Mouse (Mus musculus) embryonic facial prominence, embryonic 10.5 days (tissue): ENCODE measurements at regions not wholly inside any gene's neighbourhood (a gene's known extent, or its start where the extent isn't known, plus 50 kb on each side); places are given as distances from the start of the nearest gene placed in this dataset.
A peak's percentile ranks its signal among the peaks of the same experiment; 100 is the strongest.

Experiments used
- DNase-seq: peaks from one replicate; pipeline ENCODE4 v3.0.0-alpha.2; 2017; ENCODE audit warnings: low spot score
- H3K27ac ChIP-seq: fragments of 300-500 bp; sonication (generic); replicated peaks from 2 replicates; pipeline ENCODE4 v1.5.1; 2016; ENCODE audit warnings: mild to moderate bottlenecking
- H3K27me3 ChIP-seq: fragments of 300-500 bp; sonication (generic); replicated peaks from 2 replicates; pipeline ENCODE4 v1.6.1; 2016; ENCODE audit warnings: low read depth, mild to moderate bottlenecking; ENCODE audit not compliant: poor library complexity, severe bottlenecking
- H3K36me3 ChIP-seq: fragments of 300-500 bp; sonication (generic); replicated peaks from 2 replicates; pipeline ENCODE4 v1.6.1; 2016; ENCODE audit warnings: mild to moderate bottlenecking, moderate library complexity
- H3K4me1 ChIP-seq: fragments of 300-500 bp; sonication (generic); 2 replicates; pipeline ENCODE4 v1.6.1; 2016
- H3K4me3 ChIP-seq: fragments of 300-500 bp; sonication (generic); 2 replicates; pipeline ENCODE4 v1.5.1; 2016; ENCODE audit warnings: mild to moderate bottlenecking, moderate library complexity
- H3K9me3 ChIP-seq: fragments of 300-500 bp; sonication (generic); 2 replicates; pipeline ENCODE4 v1.6.1; 2016; ENCODE audit warnings: mild to moderate bottlenecking
- WGBS: fragments of 180-500 bp; shearing (Covaris S2); methylation state at CpG from one replicate; pipeline ENCODE4 v1.1.7; 2016; 5-methylcytosine and 5-hydroxymethylcytosine counted together

DNA sequence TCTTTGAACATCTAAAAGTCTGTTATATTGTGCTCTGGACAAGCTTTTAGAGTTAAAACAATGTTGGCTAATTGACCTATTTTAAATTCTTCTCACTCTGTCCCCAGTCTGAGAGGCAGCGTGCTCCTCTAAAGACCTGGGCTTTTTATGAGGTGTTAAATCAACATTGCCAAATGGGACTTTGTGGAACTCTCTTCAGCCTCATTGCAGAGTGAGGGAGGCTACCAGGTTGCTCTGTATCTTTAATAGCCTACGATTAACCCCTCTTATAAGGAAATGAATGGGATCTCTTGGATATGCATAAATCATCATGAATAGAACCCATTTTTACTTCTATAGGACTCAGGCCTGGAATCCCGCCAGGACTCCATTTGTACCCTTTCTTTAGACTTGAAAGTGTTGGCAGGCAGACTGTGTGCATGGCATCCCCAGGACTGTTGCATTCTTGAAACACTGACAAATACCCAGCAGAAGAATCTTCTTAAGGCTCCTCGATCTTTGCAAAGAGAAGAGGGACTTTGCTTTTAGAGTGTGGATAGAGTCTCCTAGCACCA lies 2157.1 kb downstream of the 4930444P10Rik start:
- Histone ChIP-seq H3K9me3 (peaks cover 5% of the 10 kb centered on the region; the same call in 1 of the 2 replicates), H3K36me3 (no peaks in the 10 kb centered on the region), H3K27me3 (no peaks in the 10 kb centered on the region), H3K4me3 (no peak overlapping the region), H3K27ac (no peak overlapping the region), H3K4me1 (no peaks in the 10 kb centered on the region)
- no peak for DNase-seq
- WGBS = 83% methylated on average over 4 of the region's 4 CpGs

DNA sequence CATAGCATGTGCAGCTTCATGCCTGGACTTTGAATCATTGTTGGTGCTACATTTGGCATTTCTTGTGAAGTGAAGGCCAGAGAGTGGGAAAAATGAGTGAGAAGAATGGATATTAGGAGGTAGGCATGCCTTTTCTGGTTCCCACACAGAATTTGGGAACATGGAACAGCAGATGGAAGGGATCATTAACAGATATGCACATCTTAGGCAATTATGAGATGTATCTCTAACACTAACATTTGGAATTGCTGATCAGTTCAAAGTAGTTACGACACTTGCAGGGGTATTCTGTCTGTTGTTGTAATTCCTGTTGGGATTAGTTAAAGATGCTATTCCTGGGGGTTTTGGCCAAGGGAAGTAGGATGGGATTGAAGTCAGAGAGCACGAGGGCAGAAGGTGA lies 2164.4 kb downstream of the 4930444P10Rik start:
- DNase-seq = no peak
- Histone ChIP-seq H3K4me1 (no peaks in the 10 kb centered on the region), H3K27me3 (no peaks in the 10 kb centered on the region), H3K4me3 (no peak overlapping the region), H3K36me3 (no peaks in the 10 kb centered on the region), H3K27ac (no peak overlapping the region), H3K9me3 (no peaks in the 10 kb centered on the region)
- 88% methylated on average over 2 of the region's 2 CpGs for WGBS

DNA sequence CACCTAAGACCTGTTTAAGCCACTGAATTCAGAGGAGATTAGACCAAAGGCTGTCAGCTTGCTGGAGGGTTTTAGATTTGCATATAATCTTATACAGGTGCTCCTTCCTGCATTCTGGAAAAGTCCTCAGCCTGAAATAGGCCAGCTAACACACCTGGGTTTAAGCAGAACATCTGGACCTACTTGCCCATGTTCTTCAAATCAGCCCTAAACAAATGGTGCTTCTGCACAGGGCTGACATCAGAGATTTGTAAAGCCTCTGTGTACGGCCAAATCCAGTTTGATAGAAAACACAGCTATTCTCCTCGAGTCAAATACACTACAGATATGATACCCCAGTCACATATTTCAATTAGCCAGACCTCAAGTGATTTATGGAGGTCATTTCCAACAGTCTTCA lies 2165.2 kb downstream of the 4930444P10Rik start:
- no peaks in the 10 kb centered on the region for H3K36me3 ChIP-seq
- WGBS = 75% methylated on average over 2 of the region's 2 CpGs
- H3K27ac ChIP-seq = no peak overlapping the region
- DNase-seq = no peak
- no peaks in the 10 kb centered on the region for H3K4me1 ChIP-seq
- no peaks in the 10 kb centered on the region for H3K9me3 ChIP-seq
- no peaks in the 10 kb centered on the region for H3K27me3 ChIP-seq
- no peak overlapping the region for H3K4me3 ChIP-seq

DNA sequence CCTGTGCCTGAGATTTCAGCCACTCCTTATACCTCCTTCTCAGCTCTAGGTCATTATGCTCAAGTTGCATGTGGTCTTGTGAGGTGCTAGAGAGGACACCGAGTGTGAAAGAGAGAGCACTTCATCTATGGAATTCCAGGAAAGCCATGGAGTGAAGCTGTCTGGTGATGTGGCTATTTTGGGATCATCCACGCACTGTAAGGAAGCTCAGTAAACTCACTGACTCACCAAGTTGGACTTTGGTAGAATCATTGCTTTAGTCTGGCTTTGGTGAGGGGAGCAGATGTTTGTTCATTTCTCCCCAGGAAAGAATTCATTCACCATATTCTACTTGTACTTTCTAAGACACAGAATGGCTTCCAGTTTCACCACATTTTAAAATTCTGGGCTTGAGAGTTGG lies 2167.1 kb downstream of the 4930444P10Rik start:
- H3K4me3 ChIP-seq = no peak overlapping the region
- DNase-seq = no peak
- H3K9me3 ChIP-seq = peaks cover 6% of the 10 kb centered on the region
- H3K27ac ChIP-seq = no peak overlapping the region
- no peaks in the 10 kb centered on the region for H3K36me3 ChIP-seq
- no peaks in the 10 kb centered on the region for H3K4me1 ChIP-seq
- WGBS = 86% methylated on average over 2 of the region's 2 CpGs
- no peaks in the 10 kb centered on the region for H3K27me3 ChIP-seq

DNA sequence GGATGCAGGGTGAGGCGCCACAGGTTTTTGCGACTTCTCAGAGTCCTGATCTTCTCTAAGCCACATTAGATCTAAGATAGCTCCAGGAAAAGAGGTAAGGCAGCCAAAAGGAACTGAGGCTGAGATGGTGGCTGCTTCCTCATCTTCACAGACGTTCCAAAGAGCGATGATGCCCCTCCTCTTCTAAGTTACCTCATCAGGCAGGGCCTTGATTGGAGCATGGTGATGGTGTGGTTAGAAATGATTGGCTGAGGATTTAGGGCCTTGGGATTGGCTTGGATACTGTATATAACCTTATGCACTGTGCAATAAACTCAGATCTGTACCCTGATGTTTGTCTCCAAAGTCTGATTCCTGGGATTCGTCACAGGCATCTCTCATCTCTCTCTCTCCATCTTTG lies 2177.9 kb downstream of the 4930444P10Rik start:
- H3K36me3 ChIP-seq = no peaks in the 10 kb centered on the region
- H3K4me1 ChIP-seq = no peaks in the 10 kb centered on the region
- no peaks in the 10 kb centered on the region for H3K27me3 ChIP-seq
- DNase-seq = no peak
- H3K27ac ChIP-seq = no peak overlapping the region
- H3K9me3 ChIP-seq = no peaks in the 10 kb centered on the region
- WGBS = 93% methylated on average over 5 of the region's 5 CpGs
- H3K4me3 ChIP-seq = no peak overlapping the region

DNA sequence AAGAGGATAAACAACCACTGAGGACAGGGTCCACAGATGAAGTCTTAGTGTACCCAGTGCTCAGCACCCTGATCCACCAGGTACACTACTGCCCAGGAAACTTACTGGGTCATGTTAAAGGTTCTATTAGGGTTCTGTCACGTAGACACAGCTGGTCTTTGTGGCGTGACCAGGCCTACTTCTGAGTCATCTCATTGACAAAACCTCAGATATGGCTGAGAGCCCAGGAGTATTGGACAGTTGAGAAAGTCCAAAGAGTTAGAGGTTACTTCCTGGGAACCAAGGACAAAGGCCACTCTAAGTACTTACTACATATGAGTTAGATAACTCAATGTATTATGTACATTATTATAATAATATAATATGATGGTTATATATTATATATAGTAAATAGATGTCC lies 2214.0 kb downstream of the 4930444P10Rik start:
- Histone ChIP-seq H3K27ac (no peak overlapping the region), H3K4me3 (no peak overlapping the region), H3K36me3 (no peaks in the 10 kb centered on the region), H3K9me3 (no peaks in the 10 kb centered on the region), H3K4me1 (peaks cover 6% of the 10 kb centered on the region), H3K27me3 (no peaks in the 10 kb centered on the region)
- no peak for DNase-seq
- WGBS = 93% methylated on average over 2 of the region's 2 CpGs

DNA sequence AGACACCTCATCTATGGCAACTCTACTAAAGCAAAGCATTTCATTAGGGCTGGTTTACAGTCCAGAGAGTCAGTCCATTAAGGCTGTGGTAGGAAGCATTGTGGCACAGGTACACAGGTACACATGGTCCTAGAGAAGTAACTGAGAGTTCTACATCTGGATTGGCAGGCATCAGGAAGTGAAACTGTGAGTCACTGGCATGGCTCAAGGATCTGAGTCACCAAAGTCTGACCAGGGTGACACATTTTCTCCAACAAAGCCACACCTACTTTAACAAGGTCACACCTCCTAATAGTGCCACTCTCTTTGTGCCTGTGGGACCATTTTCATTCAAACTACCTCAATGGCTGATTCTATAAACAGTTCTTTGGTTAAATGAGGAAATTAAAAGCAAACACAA lies 2219.2 kb downstream of the 4930444P10Rik start:
- Histone ChIP-seq H3K27me3 (no peaks in the 10 kb centered on the region), H3K27ac (no peak overlapping the region), H3K4me1 (no peaks in the 10 kb centered on the region), H3K9me3 (no peaks in the 10 kb centered on the region), H3K4me3 (no peak overlapping the region), H3K36me3 (no peaks in the 10 kb centered on the region)
- no peak for DNase-seq

DNA sequence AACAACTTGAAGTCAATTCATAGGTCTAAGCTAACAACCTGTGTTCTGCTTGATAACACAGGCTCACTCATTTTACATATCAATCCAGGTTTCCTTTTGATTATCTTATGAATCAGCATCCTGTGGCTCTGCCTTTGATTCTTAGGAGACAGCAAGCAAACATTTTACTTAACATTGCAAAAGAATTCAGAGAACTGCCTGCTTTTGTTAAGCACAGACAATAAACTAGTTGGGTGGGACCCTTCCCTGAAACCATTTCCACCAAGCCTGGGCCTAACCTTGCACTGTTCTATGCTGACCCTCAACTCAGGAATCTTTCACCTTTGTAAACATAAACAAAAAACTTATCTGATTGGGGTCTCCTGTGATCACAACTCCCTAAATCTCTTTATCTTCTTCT lies 2220.6 kb downstream of the 4930444P10Rik start:
- H3K4me3 ChIP-seq = no peak overlapping the region
- no peak for DNase-seq
- no peaks in the 10 kb centered on the region for H3K4me1 ChIP-seq
- no peak overlapping the region for H3K27ac ChIP-seq
- no peaks in the 10 kb centered on the region for H3K9me3 ChIP-seq
- H3K36me3 ChIP-seq = no peaks in the 10 kb centered on the region
- no peaks in the 10 kb centered on the region for H3K27me3 ChIP-seq

DNA sequence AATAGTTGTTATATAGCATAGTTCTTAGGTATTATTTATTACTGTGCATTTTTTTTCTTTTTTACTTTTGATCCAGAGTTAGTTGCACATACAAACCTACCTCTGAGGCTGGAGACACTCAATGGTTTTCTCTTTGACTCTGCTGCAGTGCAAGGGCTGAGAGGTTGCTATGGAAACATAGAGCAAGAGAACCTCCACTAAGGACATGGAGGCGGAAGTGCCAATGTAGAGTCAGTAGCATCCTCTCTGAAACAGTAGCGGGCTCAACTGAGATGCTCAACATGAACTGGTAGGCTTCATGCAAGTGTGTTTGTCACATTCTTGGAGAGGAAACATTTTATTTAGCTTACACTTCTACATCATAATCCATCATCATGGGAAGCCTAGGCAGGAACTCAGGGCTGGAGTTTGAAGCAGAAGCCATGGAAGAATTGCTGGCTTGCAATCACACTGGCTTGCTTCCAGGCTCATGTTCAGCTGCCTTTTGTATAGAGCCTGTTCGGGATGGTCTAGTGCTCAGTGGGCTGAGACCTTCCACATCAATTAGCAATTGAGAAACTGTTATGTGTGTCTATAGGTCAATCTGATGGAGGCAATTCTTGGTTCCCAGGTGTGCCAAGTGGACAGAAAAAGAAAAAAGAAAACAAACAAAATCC lies 2222.4 kb downstream of the 4930444P10Rik start:
- H3K4me1 ChIP-seq = no peaks in the 10 kb centered on the region
- no peaks in the 10 kb centered on the region for H3K9me3 ChIP-seq
- H3K36me3 ChIP-seq = no peaks in the 10 kb centered on the region
- DNase-seq = no peak
- H3K27me3 ChIP-seq = no peaks in the 10 kb centered on the region
- no peak overlapping the region for H3K27ac ChIP-seq
- 80% methylated on average over 3 of the region's 3 CpGs for WGBS
- H3K4me3 ChIP-seq = no peak overlapping the region

DNA sequence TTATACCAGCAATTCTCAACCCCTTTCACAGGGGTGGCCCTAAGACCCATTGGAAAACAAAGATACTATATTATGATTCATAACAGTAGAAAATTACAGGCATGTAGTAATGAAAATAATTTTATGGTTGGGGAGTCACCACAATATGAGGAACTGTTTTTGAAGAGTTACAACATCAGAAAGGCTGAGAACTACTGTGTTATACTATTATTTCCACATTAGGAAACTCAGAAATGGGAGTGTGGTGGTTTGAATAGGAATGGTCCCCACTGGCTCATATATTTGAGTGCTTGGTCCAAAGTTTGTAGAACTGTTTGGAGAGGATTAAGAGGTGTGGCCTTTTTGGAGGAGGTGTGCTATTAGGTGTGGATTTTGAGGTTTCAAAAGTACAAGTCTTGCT lies 2227.4 kb downstream of the 4930444P10Rik start:
- no peak for DNase-seq
- Histone ChIP-seq H3K27me3 (no peaks in the 10 kb centered on the region), H3K4me1 (peaks cover 29% of the 10 kb centered on the region), H3K4me3 (no peak overlapping the region), H3K9me3 (no peaks in the 10 kb centered on the region), H3K27ac (no peak overlapping the region), H3K36me3 (no peaks in the 10 kb centered on the region)

DNA sequence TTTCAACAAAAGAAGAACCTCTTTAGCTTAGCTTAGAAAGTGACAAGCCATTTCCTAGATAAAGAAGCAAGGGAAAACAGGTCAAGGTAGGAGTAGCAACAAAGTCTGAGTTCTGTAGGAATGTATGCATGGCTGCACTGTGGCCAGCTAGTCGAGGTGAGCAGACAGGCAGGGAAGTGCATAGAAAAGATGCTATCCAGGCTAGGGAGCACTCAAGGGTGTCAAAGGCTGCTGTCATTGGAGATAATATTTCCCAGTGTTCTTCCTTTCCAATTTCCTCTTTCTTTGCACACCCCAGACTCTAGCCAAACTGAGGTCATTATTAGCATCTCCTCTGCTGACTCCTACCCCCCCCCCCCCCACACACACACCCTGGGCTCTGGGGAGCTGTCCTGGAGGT lies 2229.4 kb downstream of the 4930444P10Rik start:
- H3K9me3 ChIP-seq = no peaks in the 10 kb centered on the region
- no peak overlapping the region for H3K4me3 ChIP-seq
- H3K27ac ChIP-seq = no peak overlapping the region
- 47% methylated on average over 1 of the region's 1 CpGs for WGBS
- H3K36me3 ChIP-seq = no peaks in the 10 kb centered on the region
- no peak for DNase-seq
- H3K4me1 ChIP-seq = peaks cover 47% of the 10 kb centered on the region
- H3K27me3 ChIP-seq = peaks cover 4% of the 10 kb centered on the region; the same call in 1 of the 2 replicates

DNA sequence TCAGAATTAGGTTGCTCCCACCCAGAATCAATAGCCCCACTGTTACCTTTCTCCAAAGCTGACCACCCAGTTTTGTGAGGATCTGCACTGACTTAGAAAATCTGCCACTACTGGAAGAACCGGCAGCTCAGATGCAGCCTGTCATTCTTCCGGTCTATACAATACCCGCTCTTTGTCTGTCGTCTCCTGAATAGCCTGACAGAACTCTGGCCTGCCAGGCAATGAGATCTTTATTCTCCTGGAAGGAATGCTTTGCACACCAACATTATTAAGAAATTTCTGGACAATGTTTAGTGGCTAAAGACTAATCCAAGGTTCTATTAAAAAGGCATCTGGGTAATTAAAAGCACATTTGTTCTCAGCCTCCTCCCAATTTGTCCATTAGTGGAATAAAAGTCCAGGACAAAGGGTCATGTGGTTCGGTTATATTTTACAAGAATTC lies 2232.0 kb downstream of the 4930444P10Rik start:
- no peaks in the 10 kb centered on the region for H3K9me3 ChIP-seq
- peaks cover 57% of the 10 kb centered on the region for H3K4me1 ChIP-seq
- peak; percentile 37 for DNase-seq
- H3K36me3 ChIP-seq = no peaks in the 10 kb centered on the region
- H3K4me3 ChIP-seq = no peak overlapping the region
- peak overlapping the region; percentile 69 for H3K27ac ChIP-seq
- H3K27me3 ChIP-seq = peaks cover 4% of the 10 kb centered on the region; the same call in 1 of the 2 replicates
- 17% methylated on average over 5 of the region's 5 CpGs for WGBS

DNA sequence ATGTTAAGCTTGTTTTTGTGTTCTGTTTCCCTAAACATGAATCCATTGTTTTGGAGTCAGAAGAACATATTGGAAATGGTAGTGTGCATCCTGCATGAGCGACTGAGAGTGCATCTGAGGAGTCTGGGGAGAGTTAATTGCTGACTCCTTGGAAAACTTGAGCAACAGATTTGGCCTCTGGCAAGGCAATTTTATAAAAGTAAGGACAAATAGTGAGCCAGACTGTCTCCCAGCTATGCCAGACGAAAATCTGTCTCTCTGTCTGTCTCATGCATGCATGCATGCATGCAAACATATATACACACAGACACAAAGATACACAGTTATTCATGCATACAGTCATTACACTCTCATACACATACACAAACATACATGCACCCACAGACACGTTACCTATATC lies 2232.7 kb downstream of the 4930444P10Rik start:
- H3K4me1 ChIP-seq = peaks cover 59% of the 10 kb centered on the region
- no peaks in the 10 kb centered on the region for H3K36me3 ChIP-seq
- DNase-seq = no peak
- WGBS = 38% methylated on average over 3 of the region's 3 CpGs
- no peak overlapping the region for H3K4me3 ChIP-seq
- no peaks in the 10 kb centered on the region for H3K9me3 ChIP-seq
- H3K27ac ChIP-seq = peak overlapping the region; percentile 69
- peaks cover 4% of the 10 kb centered on the region; the same call in 1 of the 2 replicates for H3K27me3 ChIP-seq
